Mouse (Mus musculus) C3H10T1/2 (cell line): ENCODE results near the gene Ces3b. TPM values are rescaled to one million over a fixed set of nuclear protein-coding genes. Genes with fewer than 3 reads are reported as not detected.

Experiments
- polyA plus RNA-seq, 2 experiments: library from polyadenylated mRNA; unstranded; fragments of >200 nt; fragmentation: generic; extraction: Trizol; gene quantifications; one replicate each; pipeline ENCODE4 v1.2.1; 2012; ENCODE audit warnings: missing spikeins in 2 of 2

The Ces3b gene
- polyA plus RNA-seq = not detected

GRCm38 (mm10) chr8:105083449-105084050 is at the start of gene Ces3b:
Gene Ces3b, plus strand, starts transcription at chr8:105083753.

GRCm38 (mm10) chr8:105048371-105048854 is 35.1 kb upstream of the Ces3b start, which contains the start of gene Ces3a:
Gene Ces3a, plus strand, starts transcription at chr8:105048601.

GRCm38 (mm10) chr8:105131509-105131908 is 48.0 kb downstream of the Ces3b start, which contains the start of gene Ces4a:
Gene Ces4a, plus strand, starts transcription at chr8:105131800.

Other genes with a start within 250 kb of the Ces3b start
- gene Ces2c, start 236.7 kb upstream of the Ces3b start, polyA plus RNA-seq = under 1 TPM in 1 of 2 experiments, not detected in 1; 0.02 TPM
- under 1 TPM; 0.05 to 0.12 TPM for gene Ces2e, start 157.5 kb upstream of the Ces3b start, polyA plus RNA-seq
- under 1 TPM in 1 of 2 experiments, not detected in 1; 0.01 TPM for gene Ces2f, start 136.4 kb upstream of the Ces3b start, polyA plus RNA-seq
- 1 to 10 TPM; 1.3 to 4.9 TPM for gene Ces2g, start 122.0 kb upstream of the Ces3b start, polyA plus RNA-seq
- gene Ces2h, start 82.9 kb upstream of the Ces3b start, polyA plus RNA-seq = not detected
- not detected for gene Ces3a, start 35.2 kb upstream of the Ces3b start, polyA plus RNA-seq
- gene Ces4a, start 48.0 kb downstream of the Ces3b start, polyA plus RNA-seq = under 1 TPM in 1 of 2 experiments, not detected in 1; 0.09 TPM
- 10 to 100 TPM in 1 of 2 experiments, 1 to 10 TPM in 1; 3.5 to 16.1 TPM for gene Cbfb, start 86.9 kb downstream of the Ces3b start, polyA plus RNA-seq
- 10 to 100 TPM in 1 of 2 experiments, 1 to 10 TPM in 1; 2.5 to 11.6 TPM for gene D230025D16Rik, start 141.4 kb downstream of the Ces3b start, polyA plus RNA-seq
- gene B3gnt9, start 171.4 kb downstream of the Ces3b start, polyA plus RNA-seq = 10 to 100 TPM in 1 of 2 experiments, 1 to 10 TPM in 1; 2.2 to 24.1 TPM
- gene Tradd, start 180.9 kb downstream of the Ces3b start, polyA plus RNA-seq = 10 to 100 TPM; 26.7 to 37.4 TPM
- 10 to 100 TPM in 1 of 2 experiments, 1 to 10 TPM in 1; 8.3 to 13.5 TPM for gene Fbxl8, start 180.9 kb downstream of the Ces3b start, polyA plus RNA-seq
- under 1 TPM; 0.02 to 0.42 TPM for gene Hsf4, start 186.0 kb downstream of the Ces3b start, polyA plus RNA-seq
- gene Nol3, start 192.4 kb downstream of the Ces3b start, polyA plus RNA-seq = under 1 TPM; 0.12 to 0.26 TPM
- 10 to 100 TPM in 1 of 2 experiments, 1 to 10 TPM in 1; 4.3 to 13.5 TPM for gene 4931428F04Rik, start 206.1 kb downstream of the Ces3b start, polyA plus RNA-seq
- 1 to 10 TPM in 1 of 2 experiments, under 1 TPM in 1; 0.60 to 3.1 TPM for gene Exoc3l, start 212.3 kb downstream of the Ces3b start, polyA plus RNA-seq
- gene E2f4, start 213.9 kb downstream of the Ces3b start, polyA plus RNA-seq = 10 to 100 TPM; 32.9 to 35.0 TPM
- under 1 TPM; 0.18 to 0.99 TPM for gene Elmo3, start 221.8 kb downstream of the Ces3b start, polyA plus RNA-seq
- 1 to 10 TPM; 1.2 to 1.6 TPM for gene Lrrc29, start 242.5 kb downstream of the Ces3b start, polyA plus RNA-seq
- gene Tmem208, start 242.6 kb downstream of the Ces3b start, polyA plus RNA-seq = 100 to 1,000 TPM in 1 of 2 experiments, 10 to 100 TPM in 1; 87.7 to 101 TPM